Mouse (Mus musculus) heart, postnatal 0 days (tissue): ENCODE results near the gene Ptch2. TPM values are rescaled to one million over a fixed set of nuclear protein-coding genes. Genes with fewer than 3 reads are reported as not detected.

ENCODE experiments used
- ATAC-seq: fragments of 200-750 bp; cut with Nextera tagmentation; 2 replicates; pipeline ENCODE4 v1.8.0; 2017; ENCODE audit warnings: low read depth, moderate number of reproducible peaks, moderate library complexity; ENCODE audit not compliant: insufficient read depth
- DNase-seq: peaks from one replicate; pipeline ENCODE4 v3.0.0-alpha.2; 2016; ENCODE audit warnings: low spot score
- H3K27ac ChIP-seq: fragments of 300-500 bp; sonication (generic); 2 replicates; pipeline ENCODE4 v1.5.1; 2014; ENCODE audit warnings: low read depth, mild to moderate bottlenecking
- H3K27me3 ChIP-seq: fragments of 300-500 bp; sonication (generic); 2 replicates; pipeline ENCODE4 v1.6.1; 2014; ENCODE audit warnings: low read length, mixed read lengths; ENCODE audit not compliant: control insufficient read depth, insufficient read depth
- H3K36me3 ChIP-seq: fragments of 300-500 bp; sonication (generic); replicated peaks from 2 replicates; pipeline ENCODE4 v1.6.1; 2014; ENCODE audit warnings: low read length, mixed read lengths; ENCODE audit not compliant: control insufficient read depth, insufficient read depth
- H3K4me1 ChIP-seq: fragments of 300-500 bp; sonication (generic); 2 replicates; pipeline ENCODE4 v1.6.1; 2014; ENCODE audit warnings: antibody characterized with exemption; ENCODE audit not compliant: control insufficient read depth, insufficient read depth
- H3K4me2 ChIP-seq: fragments of 300-500 bp; sonication (generic); 2 replicates; pipeline ENCODE4 v1.6.1; 2014; ENCODE audit warnings: low read depth, mild to moderate bottlenecking, low read length, moderate library complexity
- H3K4me3 ChIP-seq: fragments of 300-500 bp; sonication (generic); 2 replicates; pipeline ENCODE4 v1.5.1; 2014; ENCODE audit warnings: low read depth, low read length
- H3K9ac ChIP-seq: fragments of 300-500 bp; sonication (generic); replicated peaks from 2 replicates; pipeline ENCODE4 v1.6.1; 2014; ENCODE audit warnings: low read depth, low read length, mixed read lengths
- H3K9me3 ChIP-seq: fragments of 300-500 bp; sonication (generic); replicated peaks from 2 replicates; pipeline ENCODE4 v1.6.1; 2016; ENCODE audit warnings: low read length; ENCODE audit not compliant: control insufficient read depth
- CTCF ChIP-seq: IDR thresholded peaks from 2 replicates; pipeline ENCODE4 v1.5.1; 2016; ENCODE audit warnings: antibody characterized with exemption, control low read depth, low read depth
- EP300 ChIP-seq: IDR thresholded peaks from 2 replicates; pipeline ENCODE4 v1.6.1; 2016; ENCODE audit warnings: antibody characterized with exemption, low read depth
- WGBS: fragments of 180-500 bp; shearing (Covaris S2); extraction: QIAGEN DNeasy Blood & Tissue Kit; methylation state at CpG from one replicate; pipeline ENCODE4 v1.1.7; 2014; 5-methylcytosine and 5-hydroxymethylcytosine counted together
- polyA plus RNA-seq: library from polyadenylated mRNA; unstranded; fragments of >200 nt; fragmentation: Nextera tagmentation; extraction: Ambion mirVana; gene quantifications from 2 replicates; pipeline ENCODE4 v1.2.1, GENCODE M21; 2015
- total RNA-seq: library from RNA; depleted of rRNA; stranded (reverse); fragments of >200 nt; gene quantifications from 2 replicates; pipeline ENCODE4 v1.2.3, GENCODE M21; 2014; ENCODE audit warnings: low replicate concordance

The Ptch2 gene
- total and polyA plus RNA-seq, 2 experiments from 2014 or later = 1.2 to 3.2 TPM

DNA sequence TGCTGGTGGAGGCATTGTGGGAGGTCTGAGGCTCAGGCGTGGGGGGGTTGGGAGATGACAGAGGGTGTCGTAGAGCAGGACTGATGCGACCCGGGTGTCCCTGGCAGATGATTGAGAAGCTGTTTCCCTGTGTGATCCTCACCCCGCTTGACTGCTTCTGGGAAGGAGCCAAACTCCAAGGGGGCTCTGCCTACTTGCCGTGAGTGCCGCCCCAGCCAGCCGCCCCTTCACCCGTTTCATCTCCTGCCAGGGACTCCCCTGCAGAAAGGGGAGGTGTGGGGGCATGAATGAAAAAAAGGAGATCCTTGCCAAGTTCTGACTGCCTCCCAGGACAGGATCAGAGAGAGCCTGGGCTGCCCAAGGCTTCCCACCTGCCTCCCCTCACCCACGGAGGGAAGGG, 9.3 kb downstream of the Ptch2 start:
- WGBS = 58% methylated on average over 10 of the region's 10 CpGs
- TF ChIP-seq CTCF = no peak
- TF ChIP-seq EP300 = no peak
- ATAC-seq (no peak), DNase-seq (no peak)
- Histone ChIP-seq H3K4me1 (no peaks in the 10 kb centered on the region), H3K9me3 (no peaks in the 10 kb centered on the region), H3K27me3 (no peaks in the 10 kb centered on the region), H3K9ac (no peak overlapping the region), H3K27ac (no peak overlapping the region), H3K4me2 (no peak overlapping the region), H3K4me3 (no peak overlapping the region), H3K36me3 (no peaks in the 10 kb centered on the region)

DNA sequence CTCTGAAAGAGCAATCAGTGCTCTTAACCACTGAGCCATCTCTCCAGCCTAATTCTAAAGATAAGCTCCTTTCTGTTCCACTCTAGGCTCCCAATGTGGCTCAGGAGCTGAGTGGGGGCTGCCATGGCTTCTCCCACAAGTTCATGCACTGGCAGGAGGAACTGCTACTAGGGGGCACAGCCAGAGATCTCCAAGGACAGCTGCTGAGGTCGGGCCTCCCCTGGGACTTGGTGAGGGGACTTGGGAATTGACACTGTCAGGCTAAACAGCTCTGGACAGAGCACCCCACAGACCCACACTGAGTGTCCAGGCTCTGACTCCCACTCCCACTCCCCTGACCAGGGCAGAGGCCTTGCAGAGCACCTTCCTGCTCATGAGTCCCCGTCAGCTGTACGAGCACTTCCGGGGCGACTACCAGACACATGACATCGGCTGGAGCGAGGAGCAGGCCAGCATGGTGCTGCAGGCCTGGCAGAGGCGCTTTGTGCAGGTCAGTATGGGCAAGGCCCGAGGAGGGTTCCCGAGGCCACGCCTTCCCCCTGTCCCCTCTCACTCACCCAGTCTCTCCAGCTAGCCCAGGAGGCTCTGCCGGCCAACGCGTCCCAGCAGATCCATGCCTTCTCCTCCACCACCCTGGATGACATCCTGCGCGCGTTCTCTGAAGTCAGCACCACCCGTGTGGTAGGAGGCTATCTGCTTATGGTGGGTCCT, 12.1 kb downstream of the Ptch2 start:
- H3K4me2 ChIP-seq = no peak overlapping the region
- H3K36me3 ChIP-seq = no peaks in the 10 kb centered on the region
- H3K9me3 ChIP-seq = no peaks in the 10 kb centered on the region
- 83% methylated on average over 18 of the region's 18 CpGs for WGBS
- no peak overlapping the region for H3K9ac ChIP-seq
- H3K4me3 ChIP-seq = no peak overlapping the region
- no peaks in the 10 kb centered on the region for H3K27me3 ChIP-seq
- no peak for DNase-seq
- H3K27ac ChIP-seq = no peak overlapping the region
- ATAC-seq = no peak
- TF ChIP-seq EP300 = no peak
- no peak for TF ChIP-seq CTCF
- H3K4me1 ChIP-seq = no peaks in the 10 kb centered on the region

DNA sequence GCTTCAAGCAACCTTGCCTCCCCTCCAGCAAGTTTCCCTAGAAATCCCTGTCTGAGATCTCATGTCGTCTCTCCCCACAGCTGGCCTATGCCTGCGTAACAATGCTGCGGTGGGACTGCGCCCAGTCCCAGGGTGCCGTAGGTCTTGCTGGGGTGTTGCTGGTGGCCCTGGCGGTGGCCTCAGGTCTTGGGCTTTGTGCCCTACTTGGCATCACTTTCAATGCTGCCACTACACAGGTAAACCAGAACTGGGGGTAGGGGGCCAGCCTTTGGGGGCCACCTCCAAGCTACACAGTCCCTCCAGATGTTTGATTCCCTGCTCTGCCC, 12.6 kb downstream of the Ptch2 start:
- Histone ChIP-seq H3K27ac (no peak overlapping the region), H3K36me3 (no peaks in the 10 kb centered on the region), H3K4me2 (no peak overlapping the region), H3K9ac (no peak overlapping the region), H3K9me3 (no peaks in the 10 kb centered on the region), H3K27me3 (no peaks in the 10 kb centered on the region), H3K4me1 (no peaks in the 10 kb centered on the region), H3K4me3 (no peak overlapping the region)
- ATAC-seq = no peak
- TF ChIP-seq CTCF (no peak), EP300 (no peak)
- 91% methylated on average over 6 of the region's 6 CpGs for WGBS
- no peak for DNase-seq

DNA sequence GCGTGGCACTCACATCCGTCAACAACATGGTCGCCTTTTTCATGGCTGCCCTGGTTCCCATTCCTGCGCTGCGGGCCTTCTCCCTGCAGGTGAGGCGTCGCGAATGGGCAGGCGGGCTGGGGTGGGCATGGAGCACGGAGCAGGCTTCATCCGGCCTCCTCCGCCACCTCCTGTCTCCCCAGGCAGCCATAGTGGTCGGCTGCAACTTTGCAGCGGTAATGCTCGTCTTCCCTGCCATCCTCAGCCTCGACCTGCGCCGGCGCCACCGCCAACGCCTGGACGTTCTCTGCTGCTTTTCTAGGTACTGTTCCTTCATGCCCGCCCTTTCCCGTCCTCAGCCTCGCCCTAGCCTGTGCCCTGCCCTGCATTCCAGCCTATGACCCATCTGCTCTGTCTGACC, 13.5 kb downstream of the Ptch2 start:
- Histone ChIP-seq H3K27me3 (no peaks in the 10 kb centered on the region), H3K4me1 (no peaks in the 10 kb centered on the region), H3K27ac (no peak overlapping the region), H3K4me3 (no peak overlapping the region), H3K4me2 (no peak overlapping the region), H3K9me3 (no peaks in the 10 kb centered on the region), H3K9ac (no peak overlapping the region), H3K36me3 (no peaks in the 10 kb centered on the region)
- no peak for ATAC-seq
- no peak for DNase-seq
- TF ChIP-seq EP300 (no peak), CTCF (no peak)
- 86% methylated on average over 25 of the region's 25 CpGs for WGBS

DNA sequence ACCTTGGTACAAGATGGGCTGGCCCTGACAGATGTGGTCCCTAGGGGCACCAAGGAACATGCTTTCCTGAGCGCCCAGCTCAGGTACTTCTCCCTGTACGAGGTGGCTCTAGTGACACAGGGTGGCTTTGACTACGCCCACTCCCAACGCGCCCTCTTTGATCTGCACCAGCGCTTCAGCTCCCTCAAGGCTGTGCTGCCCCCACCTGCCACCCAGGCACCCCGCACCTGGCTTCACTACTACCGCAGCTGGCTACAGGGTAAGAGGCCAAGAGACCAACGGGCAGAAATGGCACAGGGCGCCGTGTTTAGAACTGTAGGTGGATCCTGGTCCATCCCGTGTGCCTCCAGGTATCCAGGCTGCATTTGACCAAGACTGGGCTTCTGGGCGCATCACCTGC, 14.4 kb downstream of the Ptch2 start:
- Histone ChIP-seq H3K36me3 (no peaks in the 10 kb centered on the region), H3K4me1 (no peaks in the 10 kb centered on the region), H3K4me3 (no peak overlapping the region), H3K9me3 (no peaks in the 10 kb centered on the region), H3K9ac (no peak overlapping the region), H3K27ac (no peak overlapping the region), H3K27me3 (no peaks in the 10 kb centered on the region), H3K4me2 (no peak overlapping the region)
- WGBS = 86% methylated on average over 13 of the region's 13 CpGs
- ATAC-seq = no peak
- TF ChIP-seq CTCF (no peak), EP300 (no peak)
- no peak for DNase-seq

DNA sequence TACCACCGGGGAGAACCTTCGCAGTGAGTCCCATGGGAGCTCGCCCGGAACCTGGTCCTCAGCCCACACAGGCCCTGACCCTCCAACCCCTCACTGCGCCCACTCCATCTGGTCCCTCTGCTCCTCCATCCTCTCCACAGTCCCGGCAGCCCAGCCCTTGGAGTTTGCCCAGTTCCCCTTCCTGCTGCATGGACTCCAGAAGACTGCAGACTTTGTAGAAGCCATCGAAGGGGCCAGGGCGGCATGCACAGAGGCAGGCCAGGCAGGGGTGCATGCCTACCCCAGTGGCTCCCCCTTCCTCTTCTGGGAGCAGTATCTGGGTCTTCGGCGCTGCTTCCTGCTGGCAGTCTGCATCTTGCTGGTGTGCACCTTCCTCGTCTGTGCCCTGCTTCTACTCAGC, 15.1 kb downstream of the Ptch2 start:
- TF ChIP-seq CTCF (no peak), EP300 (no peak)
- DNase-seq = no peak
- no peak overlapping the region for H3K4me3 ChIP-seq
- WGBS = 86% methylated on average over 11 of the region's 11 CpGs
- H3K36me3 ChIP-seq = no peaks in the 10 kb centered on the region
- ATAC-seq = no peak
- H3K4me2 ChIP-seq = no peak overlapping the region
- no peaks in the 10 kb centered on the region for H3K4me1 ChIP-seq
- no peaks in the 10 kb centered on the region for H3K27me3 ChIP-seq
- no peaks in the 10 kb centered on the region for H3K9me3 ChIP-seq
- no peak overlapping the region for H3K27ac ChIP-seq
- no peak overlapping the region for H3K9ac ChIP-seq
